Mouse (Mus musculus): ENCODE data around the gene Ptpre. TPM values are rescaled to one million over a fixed set of nuclear protein-coding genes. Genes with fewer than 3 reads are reported as not detected.

Gene Ptpre
- total RNA-seq, 2 experiments from 2014 or later, result 23.7 to 25.4 TPM

GRCm38 (mm10) chr7:135721436-135721992 is 184.2 kb downstream of the Ptpre start:
- no peak for DNase-seq (ENCODE audit: low spot score in 2 of 2)

- no peak for DNase-seq (ENCODE audit: low spot score in 2 of 2)
Measured at GRCm38 (mm10) chr7:135722011-135722838, 184.9 kb downstream of the Ptpre start.

- DNase-seq (ENCODE audit: low spot score in 2 of 2), result no peak
Measured at GRCm38 (mm10) chr7:135723672-135724341, 186.5 kb downstream of the Ptpre start.

GRCm38 (mm10) chr7:135726707-135727106 is 189.4 kb downstream of the Ptpre start:
- DNase-seq (ENCODE audit: low spot score in 2 of 2), result no peak

- DNase-seq (ENCODE audit: low spot score in 2 of 2), result no peak
Measured at GRCm38 (mm10) chr7:135728038-135728437, 190.8 kb downstream of the Ptpre start.

- DNase-seq (ENCODE audit: low spot score in 2 of 2), result no peak
Measured at GRCm38 (mm10) chr7:135734379-135734778, 197.1 kb downstream of the Ptpre start.

GRCm38 (mm10) chr7:135734911-135735646 is 197.8 kb downstream of the Ptpre start:
- DNase-seq (ENCODE audit: low spot score in 2 of 2), result no peak

Small RNA genes within 50 kb of the gene (microRNA-seq; reads per million reads assigned to microRNA genes)
- gene Mir1962, result 0 reads per million in 2 experiments

Other genes with a start within 250 kb of the Ptpre start
- not detected for gene Foxi2, start 127.2 kb upstream of the Ptpre start, total RNA-seq (2021)
- not detected for gene Clrn3, start 8.8 kb upstream of the Ptpre start, total RNA-seq (2021)
- under 1 TPM; 0.12 to 0.30 TPM for gene Mki67, start 178.9 kb downstream of the Ptpre start, total RNA-seq (2021)

Measured in left cerebral cortex, adult 18-20 months (tissue).